Mouse (Mus musculus): Measurements from ENCODE around the gene Ptdss2.

Gene Ptdss2

DNA sequence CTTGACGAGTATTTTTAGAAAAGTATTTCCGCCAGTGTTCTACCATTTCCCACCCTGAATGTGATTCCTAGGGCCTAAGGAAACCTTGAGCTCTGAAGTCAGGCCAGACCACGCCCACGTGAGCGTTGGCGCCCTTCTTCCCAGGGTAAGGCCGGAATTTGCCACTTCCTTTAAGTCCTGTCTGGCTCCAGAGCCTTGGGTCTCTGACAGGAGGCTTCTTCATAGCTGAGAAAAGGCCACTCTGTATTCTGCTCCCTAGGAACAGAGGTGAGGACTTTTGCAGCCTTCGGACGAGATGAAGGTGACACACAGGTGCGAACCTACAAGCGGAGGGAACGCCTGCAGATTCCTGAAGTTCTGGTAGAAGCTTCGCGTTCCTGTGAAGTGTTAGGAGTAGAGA, at the start of gene Ptdss2:
Gene Ptdss2 (plus strand): TSS at position 138 of the 400 bp plus-strand sequence.
- DNase-seq (ENCODE audit: low read depth, low spot score): no peak

DNA sequence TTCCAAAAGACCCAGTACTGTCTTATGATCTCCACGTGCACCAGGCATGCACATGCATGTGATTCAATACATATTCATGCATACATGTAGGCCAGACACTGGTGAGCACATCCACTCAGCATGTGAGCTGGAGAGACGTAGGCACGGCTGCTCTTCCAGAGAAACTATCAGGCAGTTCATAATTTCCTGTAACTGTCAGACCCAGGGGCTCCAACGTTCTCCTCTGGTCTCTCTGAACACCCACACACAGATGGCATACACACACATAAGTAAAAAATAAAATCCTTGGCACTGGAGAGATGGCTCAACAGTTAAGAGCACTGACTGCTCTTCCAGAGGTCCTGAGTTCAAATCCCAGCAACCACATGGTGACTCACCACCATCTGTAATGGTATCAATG, 48.4 kb upstream of the Ptdss2 start:
- DNase-seq (ENCODE audit: low read depth, low spot score): no peak

DNA sequence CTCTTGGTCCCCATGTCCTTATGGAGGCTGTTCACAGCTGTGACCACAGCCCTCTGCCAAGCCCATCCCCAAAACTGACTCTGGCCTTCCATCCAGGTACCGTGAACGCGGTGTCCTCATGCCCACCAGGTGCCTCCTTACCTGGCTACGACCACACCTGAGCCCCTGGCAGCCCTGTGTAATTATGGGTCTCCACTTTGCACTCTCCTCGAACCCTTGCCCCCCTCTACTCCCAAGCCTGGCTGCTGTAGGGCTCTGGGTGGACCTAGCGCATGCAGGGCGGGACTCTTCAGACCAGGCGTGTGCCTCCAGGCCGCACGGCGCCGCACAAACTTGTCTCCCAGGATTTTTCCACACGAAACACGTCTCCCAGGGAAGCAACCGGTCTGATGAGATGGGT, 44.3 kb upstream of the Ptdss2 start, which contains the start of gene Pkp3:
Gene Pkp3 (plus strand): TSS at position 378 of the 400 bp plus-strand sequence.
- DNase-seq (ENCODE audit: low read depth, low spot score): no peak

DNA sequence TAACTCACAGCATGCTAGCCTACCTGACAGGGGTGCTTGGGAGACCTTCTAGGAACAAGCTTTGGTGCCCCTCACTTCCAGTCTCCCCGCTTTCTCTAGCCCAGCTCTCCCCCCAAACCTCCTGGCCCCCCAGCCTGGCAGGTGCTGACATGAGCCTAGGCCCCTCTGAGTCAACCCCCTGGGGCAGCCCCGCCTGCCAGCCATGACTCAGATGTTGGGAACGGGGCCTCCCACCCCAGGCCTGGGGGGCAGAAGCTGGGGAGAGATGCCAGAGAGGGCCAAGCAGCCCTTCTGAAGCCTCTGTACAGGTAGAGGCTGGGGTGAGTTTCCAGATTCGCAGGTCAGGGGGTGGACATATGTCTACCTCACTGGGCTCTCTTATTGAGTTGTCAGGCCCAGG, 43.3 kb upstream of the Ptdss2 start:
- DNase-seq (ENCODE audit: low read depth, low spot score): peak; percentile 47

DNA sequence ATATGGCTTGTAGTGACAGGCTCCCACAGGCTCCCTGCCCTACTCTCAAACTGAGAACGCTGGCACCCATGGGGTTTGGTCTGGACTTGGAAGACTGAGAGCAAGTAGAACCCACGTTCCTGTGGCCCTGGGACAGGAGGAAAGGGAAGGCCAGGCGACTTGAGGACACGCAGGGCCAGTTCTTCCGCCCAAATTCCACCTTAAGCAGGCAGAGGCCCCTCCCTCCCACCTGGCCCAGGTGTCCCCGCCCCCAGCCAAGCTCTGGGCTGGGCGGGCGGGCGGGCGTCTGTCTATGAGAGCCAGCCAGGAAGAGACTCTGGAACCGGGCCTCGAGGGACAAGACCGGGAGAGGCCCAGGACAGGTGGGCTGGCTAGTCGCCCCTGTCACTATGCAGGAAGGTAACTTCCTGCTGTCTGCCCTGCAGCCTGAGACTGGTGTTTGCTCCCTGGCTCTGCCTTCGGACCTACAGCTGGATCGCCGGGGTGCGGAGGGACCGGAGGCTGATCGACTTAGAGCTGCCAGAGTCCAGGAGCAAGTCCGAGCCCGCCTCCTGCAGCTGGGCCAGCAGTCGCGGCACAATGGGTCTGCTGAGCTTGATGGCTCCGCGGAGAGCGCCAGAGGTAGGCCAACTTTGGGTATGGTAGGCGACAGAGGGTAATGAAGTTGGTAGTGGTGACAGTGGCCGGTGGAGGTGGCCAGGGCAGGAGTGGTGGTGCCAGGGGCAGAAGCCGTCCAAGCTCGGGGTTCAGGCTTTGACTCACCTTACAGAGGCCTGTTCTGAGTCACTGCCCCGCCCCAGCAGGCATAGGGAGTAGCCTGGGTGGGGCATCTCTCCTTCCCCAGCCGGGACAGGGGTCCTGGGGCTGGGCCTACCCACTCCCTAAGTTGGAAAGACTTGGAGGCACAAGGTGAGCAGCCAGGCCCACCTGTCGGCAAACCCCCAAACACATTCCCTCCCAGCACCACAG, 42.4 kb upstream of the Ptdss2 start:
- DNase-seq (ENCODE audit: low read depth, low spot score): no peak

DNA sequence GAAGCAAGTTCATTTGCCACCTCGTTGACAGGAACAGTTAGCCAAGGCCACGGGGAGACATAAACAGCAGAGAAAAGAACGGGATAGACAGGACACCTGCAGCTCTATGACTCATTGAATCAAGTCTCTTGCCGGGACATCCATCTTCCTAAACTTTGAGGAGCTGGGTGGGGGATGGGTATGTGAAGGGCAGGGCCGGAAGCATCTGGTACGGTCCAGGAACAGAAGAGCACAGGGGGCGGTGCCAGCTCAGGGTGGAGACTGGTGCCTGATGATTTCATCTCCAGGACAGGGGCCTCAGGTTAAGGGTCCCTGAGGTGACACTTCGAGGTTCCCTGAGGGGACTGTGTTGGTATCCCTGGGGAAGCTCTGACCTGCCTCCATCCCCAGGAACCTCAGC, 34.3 kb upstream of the Ptdss2 start:
- DNase-seq (ENCODE audit: low read depth, low spot score): no peak

DNA sequence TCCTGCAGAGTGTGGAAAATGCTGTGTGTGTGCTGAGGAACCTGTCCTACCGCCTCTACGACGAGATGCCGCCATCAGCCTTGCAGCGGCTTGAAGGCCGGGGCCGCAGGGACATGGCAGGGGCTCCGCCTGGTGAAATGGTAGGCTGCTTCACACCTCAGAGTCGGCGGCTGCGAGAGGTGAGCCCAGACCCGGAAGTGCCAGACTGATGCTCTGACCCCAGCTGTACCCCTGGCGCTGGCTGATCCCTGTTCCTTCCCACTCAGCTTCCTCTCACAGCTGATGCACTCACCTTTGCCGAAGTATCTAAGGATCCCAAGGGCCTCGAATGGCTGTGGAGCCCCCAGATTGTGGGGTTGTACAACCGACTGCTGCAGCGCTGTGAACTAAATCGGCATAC, 33.7 kb upstream of the Ptdss2 start:
- DNase-seq (ENCODE audit: low read depth, low spot score): no peak

DNA sequence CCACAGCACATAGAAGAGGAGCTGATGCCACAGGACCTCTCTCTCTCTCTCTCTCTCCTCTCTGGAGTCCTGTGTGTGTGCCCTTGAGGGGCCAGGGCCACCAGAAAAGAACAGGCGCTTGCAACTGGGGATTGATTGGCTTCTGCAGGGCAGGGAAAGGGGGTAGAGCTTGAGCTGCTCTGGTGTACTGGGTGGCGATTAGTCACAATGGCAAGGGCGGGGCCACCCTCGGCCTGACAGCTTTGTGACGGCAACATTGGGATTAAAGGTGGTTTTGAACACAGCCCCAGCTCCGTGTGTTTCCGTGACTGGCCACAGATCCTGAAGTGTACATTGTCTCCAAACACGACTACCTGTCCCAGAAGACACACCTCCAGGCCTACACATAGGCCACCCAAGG, 32.0 kb upstream of the Ptdss2 start:
- no peak for DNase-seq (ENCODE audit: low read depth, low spot score)

DNA sequence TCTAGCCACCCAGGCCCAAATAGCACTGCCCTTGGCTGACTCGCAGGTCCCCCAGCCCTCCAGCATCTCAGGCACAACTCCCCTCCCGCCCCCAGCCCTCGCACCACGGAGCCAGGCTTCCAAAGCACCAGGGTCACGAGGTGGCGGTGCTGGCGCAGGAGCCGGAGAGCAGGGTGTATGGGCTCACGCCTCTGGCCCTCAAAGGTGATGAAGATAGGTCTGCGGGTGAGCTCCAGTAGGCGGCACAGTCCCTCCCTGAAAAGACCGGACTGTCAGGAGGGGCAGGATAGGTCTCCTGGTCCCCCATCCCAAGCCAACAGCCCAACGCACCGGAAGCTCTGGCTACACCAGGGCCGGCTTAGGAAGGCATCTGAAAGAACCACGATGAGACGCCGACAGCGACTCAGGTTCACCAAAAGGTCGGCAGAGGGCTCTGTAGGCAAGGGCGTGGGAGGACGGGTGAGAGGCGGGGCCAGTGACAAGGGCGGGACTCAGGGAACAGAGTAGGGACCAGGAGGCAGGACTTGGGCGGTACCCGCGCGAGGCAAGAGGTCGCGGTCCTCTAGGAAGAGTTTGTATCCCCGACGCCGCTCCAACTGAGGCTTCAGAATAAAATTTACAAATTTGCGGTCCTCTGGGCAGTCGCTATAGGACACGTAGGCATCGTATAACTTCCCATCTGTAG, 30.0 kb upstream of the Ptdss2 start:
- DNase-seq (ENCODE audit: low read depth, low spot score): no peak

DNA sequence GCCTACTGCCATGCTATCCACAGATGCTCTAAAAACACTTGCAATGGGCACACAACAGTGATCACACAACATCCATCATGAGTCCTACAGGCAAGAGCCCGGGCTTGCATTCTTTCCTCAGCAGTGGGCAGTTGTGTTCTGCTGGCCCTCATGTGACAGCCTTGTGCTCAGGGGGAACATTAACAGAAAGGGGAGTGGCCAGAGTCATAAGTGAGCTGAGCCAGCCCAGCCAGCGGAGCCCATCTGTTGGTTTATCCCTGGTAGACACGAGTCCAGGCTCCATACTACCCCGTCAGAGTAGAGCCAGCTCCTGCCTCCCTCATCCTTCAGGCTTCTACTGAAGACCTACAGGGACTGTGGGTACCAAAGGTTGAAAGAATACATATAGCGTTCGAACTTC, 28.2 kb upstream of the Ptdss2 start:
- no peak for DNase-seq (ENCODE audit: low read depth, low spot score)

DNA sequence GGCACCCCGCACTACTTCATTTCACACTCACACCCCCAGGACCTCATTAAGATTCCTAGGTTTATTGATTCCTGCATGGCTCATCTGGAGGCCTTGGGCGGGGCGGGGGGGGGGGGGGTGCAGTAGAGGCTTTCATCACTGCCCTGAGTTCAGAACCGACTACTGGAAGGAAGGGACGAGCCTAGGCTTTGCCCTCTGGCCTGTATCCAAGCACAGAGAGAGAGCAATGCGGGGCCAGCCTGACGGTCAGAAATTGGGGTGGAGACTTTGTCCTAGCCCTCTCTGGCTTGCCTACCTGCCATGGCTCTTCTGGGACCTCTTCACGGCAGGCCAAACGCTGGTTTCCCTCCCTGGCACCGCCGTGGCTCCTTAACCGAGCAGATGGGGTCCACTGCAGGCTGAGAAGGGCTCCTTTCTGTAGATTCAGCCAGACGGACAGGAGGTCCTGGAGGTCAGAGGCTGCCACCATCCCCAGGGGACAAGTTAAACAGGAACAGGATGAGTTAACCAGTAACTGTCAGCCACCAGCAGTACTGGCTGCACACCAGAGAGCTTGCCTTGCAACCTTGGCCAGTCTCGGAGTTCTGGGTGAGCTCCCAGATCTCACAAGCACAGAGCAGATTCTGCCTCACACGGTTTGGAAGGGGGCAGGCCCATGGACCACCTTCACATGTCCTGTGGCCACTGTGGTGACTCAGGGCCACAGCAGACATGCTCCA, 27.5 kb upstream of the Ptdss2 start:
- DNase-seq (ENCODE audit: low read depth, low spot score): no peak

DNA sequence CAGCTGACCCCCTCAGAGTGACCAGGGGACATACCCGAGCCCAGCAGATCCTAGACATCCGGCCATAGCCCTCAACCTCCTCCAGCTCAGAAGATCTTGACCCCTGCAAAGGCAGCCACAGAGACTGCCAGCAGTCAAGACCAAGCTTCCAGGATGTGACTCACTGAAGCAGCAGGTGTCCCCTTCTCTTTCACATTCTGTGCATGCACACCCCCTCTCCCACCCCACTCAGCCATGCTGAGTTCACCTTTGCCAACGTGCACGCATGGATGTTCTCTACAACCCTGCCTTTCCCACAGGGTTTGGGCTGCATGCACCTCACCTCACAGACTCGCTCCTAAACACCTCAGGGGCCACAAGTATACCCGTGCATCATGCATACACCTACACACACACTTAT, 26.2 kb upstream of the Ptdss2 start:
- no peak for DNase-seq (ENCODE audit: low read depth, low spot score)

DNA sequence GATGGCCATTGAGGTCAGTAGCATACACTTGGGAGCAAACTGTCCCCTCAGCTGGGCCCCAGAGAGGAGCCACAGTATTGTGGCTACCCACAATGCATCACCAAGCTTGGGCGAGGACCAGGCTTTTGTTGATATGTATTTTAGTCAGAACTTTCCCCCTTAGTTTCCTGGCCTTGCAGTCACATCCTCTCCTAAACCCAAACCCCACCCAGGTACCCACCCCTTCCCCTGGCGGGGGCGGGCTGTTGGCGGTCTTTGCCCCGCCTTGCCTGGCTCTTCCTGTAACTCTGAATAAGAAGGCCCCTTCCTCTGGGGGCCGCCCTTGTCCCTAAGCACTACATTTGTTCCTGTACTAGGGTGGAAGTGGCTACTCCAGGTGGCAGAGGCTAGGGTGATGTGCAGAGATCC, 25.5 kb upstream of the Ptdss2 start:
- no peak for DNase-seq (ENCODE audit: low read depth, low spot score)

DNA sequence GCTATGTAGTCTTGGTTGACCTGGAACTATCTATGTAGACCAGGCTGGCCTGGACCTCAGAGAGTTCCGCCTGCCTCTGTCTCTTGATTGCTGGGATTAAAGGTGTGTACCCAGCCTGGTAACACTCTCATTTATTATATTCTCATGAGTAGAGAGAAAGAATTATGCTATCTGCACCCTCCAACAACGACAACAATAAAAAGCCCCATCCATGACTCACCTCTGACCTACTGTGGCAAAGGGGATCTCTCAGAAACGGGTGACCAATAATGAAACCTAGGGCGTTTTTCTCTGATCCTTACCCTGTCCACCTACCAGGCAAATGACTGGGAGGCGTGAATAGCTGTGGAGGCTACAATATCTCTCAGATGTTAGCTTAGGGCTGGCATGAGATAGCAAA, 25.0 kb upstream of the Ptdss2 start:
- no peak for DNase-seq (ENCODE audit: low read depth, low spot score)

DNA sequence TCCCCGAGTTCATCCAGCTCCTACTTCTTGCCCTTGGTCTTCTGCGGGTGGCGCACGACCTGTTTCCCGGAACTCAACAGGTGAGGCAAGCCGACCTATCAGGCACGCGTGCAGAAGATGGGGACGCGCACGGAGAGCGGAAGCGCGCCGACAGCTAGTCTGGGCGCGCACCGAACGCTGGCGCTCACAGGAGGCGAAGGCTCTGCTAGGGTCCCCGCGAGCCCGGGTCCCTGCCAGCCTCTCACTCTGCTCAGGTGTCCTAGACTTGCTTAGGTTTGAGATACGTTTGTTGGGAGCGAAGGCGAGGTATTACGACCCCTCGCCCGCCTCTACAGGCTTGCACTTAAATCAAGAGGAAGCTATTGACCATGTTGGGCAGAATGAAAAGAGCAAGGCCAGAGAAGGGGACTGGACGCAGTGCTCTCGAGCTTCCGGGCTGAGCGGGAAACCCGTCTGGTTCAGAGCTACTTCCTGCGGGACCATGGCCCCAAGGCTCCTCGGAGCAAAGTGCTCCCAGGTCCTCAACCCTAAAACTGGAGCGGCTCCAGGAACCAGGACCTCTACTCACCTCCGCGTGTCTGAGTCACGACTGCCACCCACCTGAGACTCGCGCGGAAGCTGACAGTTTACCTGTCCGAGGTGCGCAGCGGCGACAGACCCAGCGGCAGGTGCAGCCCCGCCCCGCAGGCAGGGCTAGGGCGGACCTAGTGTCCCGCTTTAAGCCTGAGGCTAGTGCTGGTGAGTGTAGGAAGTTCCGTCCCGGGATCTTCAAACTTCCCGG, 22.1 kb upstream of the Ptdss2 start, which contains the start of gene Sigirr:
Gene Sigirr (minus strand): TSS at position 662 of the 781 bp plus-strand sequence.
- DNase-seq (ENCODE audit: low read depth, low spot score): no peak

DNA sequence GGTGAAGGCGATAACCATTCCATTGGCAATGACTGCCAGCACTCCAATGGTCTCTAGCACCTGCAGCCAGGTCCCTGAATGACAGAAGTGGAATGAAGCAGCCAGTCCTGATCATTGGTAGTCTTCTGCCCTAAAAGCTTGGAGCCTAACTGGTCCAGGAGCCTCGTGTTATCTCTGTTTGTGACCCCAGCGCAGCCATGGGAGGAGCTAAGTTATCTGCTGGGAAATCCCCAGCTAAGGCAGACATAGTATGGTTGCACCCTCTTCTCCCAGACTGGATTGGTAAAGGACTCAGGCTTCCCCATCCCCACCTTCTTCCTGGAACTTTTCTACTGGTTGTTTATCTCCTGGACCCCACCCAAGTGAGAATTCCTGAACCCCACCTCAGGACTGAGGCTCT, 19.0 kb upstream of the Ptdss2 start:
- no peak for DNase-seq (ENCODE audit: low read depth, low spot score)

DNA sequence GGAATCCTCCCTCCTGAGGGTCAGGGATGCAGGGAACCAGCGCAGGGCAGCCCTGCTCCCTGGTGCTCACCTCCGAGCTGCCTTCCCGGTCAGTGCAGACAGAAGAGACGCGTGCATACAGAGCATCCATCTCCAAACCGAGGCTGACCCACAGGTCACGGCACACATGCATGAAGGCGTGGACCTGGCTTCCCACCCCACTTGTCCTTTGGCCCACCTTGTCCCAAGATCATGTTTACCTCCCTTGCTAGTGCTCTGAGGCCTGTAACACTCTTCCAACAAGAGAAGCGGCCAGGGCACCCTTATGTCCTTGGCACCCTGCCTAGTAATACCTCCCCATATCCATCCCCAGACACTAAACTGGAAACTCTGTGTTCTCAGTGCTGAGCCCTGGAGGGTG, 6.3 kb upstream of the Ptdss2 start:
- DNase-seq (ENCODE audit: low read depth, low spot score): no peak

DNA sequence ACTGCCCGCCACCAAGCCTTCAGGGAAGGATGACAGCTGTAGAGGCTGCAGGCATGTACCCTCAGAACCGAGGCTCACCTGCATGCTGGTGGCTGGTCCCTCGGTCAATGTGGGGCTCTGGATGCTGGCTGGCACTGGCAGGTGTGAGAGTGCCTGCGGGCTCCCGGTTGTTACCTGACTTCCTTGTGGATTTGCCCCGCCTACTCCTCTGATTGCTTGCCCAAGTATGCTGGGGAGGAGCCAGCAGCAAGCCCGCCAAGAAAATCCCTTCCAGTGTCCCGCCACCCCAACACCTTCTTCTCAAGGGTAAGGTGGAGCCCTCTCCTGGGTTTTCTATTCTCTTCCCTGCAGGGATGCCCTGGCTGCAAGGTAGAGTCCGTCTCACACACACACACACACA, 4.5 kb upstream of the Ptdss2 start, which contains the start of gene Ano9:
Gene Ano9 (minus strand): TSS at position 171 of the 400 bp plus-strand sequence.
- DNase-seq (ENCODE audit: low read depth, low spot score): no peak

DNA sequence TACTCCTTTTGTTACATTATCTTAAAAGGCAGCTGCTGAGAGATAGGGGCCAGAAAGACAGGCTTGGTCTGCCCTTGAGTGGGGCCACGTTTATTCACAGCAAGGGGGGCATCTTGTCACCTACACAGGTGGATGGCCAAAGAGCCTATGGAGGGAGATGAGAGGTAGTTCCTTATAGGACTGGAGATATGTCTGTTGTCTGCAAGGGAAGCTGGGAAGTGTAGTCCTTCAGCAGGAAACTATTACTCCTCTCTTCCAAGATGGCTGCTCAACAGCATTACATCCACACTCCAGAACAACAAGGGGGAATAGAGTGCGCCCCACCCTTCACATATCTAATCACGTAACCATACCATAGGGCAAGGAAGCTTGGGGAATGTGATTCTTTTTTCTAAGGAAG, 2.7 kb upstream of the Ptdss2 start:
- no peak for DNase-seq (ENCODE audit: low read depth, low spot score)

DNA sequence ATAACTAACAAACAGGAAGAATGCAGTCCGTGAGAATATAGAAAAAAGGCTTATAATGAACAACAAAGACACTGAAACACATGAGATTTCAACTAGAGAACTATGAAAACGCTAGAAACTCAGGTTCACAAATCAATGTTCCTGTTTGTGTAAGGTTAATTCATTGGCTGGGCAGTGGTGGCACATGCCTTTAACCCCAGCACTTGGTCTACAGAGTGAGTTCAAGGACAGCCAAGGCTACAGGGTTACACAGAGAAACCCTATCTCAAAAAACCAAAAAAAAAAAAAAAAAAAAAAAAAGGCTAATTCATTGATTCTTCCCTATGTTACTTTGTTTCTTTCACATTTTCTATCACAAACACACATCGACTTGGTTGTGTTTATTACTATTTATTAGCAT, 1.6 kb upstream of the Ptdss2 start:
- no peak for DNase-seq (ENCODE audit: low read depth, low spot score)

DNA sequence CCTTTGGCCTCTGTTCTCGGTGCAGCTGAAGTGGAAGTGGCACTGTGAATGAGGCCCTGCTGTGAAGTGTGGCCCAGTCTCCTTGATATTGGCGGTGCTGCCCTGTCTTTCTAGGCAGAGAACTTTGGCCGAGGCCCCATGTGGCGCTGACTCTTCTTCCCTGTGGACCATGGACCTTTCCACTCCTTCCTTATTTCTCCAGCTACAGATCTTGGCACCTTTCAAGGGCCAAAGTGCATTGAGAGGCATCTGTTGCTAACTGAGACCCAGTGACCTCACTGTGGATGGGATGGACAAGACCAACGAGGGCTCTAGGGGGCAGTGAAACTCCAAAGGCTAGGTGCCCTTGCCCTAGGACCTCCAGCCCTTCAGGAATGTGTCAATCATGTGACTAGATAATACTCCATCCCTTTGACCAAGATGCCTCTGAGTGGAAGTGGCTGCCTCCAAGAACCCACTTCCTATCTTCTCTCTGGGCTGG, 1.1 kb upstream of the Ptdss2 start:
- DNase-seq (ENCODE audit: low read depth, low spot score): no peak

All from 3T3-L1 (cell line).